Mouse (Mus musculus) liver, embryonic 13.5 days (tissue): ENCODE results near the gene Spaar. TPM values are rescaled to one million over a fixed set of nuclear protein-coding genes. Genes with fewer than 3 reads are reported as not detected.
"Not testable (repeated sequence)": the region's sequence is repeated elsewhere in the genome, so short reads cannot be mapped to it uniquely, and the experiment has no call there.

Experiments
- ATAC-seq: fragments of 200-750 bp; cut with Nextera tagmentation; 2 replicates; pipeline ENCODE4 v1.8.0; 2017; ENCODE audit warnings: low read depth, mild to moderate bottlenecking, moderate number of reproducible peaks, moderate library complexity
- DNase-seq: peaks from one replicate; pipeline ENCODE4 v3.0.0; 2022
- H3K27ac ChIP-seq: fragments of 300-500 bp; sonication (generic); 2 replicates; pipeline ENCODE4 v1.5.1; 2015; ENCODE audit warnings: moderate library complexity, mild to moderate bottlenecking, inconsistent platforms
- H3K27me3 ChIP-seq: fragments of 300-500 bp; sonication (generic); 2 replicates; pipeline ENCODE4 v1.6.1; 2015; ENCODE audit warnings: mild to moderate bottlenecking, inconsistent platforms
- H3K36me3 ChIP-seq: fragments of 300-500 bp; sonication (generic); 2 replicates; pipeline ENCODE4 v1.6.1; 2015; ENCODE audit warnings: mild to moderate bottlenecking, inconsistent platforms
- H3K4me1 ChIP-seq: fragments of 300-500 bp; sonication (generic); replicated peaks from 2 replicates; pipeline ENCODE4 v1.6.1; 2015; ENCODE audit warnings: inconsistent platforms
- H3K4me2 ChIP-seq: fragments of 300-500 bp; sonication (generic); 2 replicates; pipeline ENCODE4 v1.6.1; 2015; ENCODE audit warnings: inconsistent platforms, mild to moderate bottlenecking, moderate library complexity
- H3K4me3 ChIP-seq: fragments of 300-500 bp; sonication (generic); replicated peaks from 2 replicates; pipeline ENCODE4 v1.5.1; 2015; ENCODE audit warnings: mild to moderate bottlenecking, inconsistent platforms
- H3K9ac ChIP-seq: fragments of 300-500 bp; sonication (generic); 2 replicates; pipeline ENCODE4 v1.6.1; 2015; ENCODE audit warnings: mild to moderate bottlenecking, inconsistent platforms
- H3K9me3 ChIP-seq: fragments of 300-500 bp; sonication (generic); replicated peaks from 2 replicates; pipeline ENCODE4 v1.6.1; 2016; ENCODE audit warnings: inconsistent platforms
- WGBS: fragments of 180-500 bp; shearing (Covaris S2); methylation state at CpG from one replicate; pipeline ENCODE4 v1.1.7; 2015; ENCODE audit not compliant: insufficient replicate concordance; 5-methylcytosine and 5-hydroxymethylcytosine counted together
- polyA plus RNA-seq: library from polyadenylated mRNA; unstranded; fragments of >200 nt; fragmentation: Nextera tagmentation; extraction: Ambion mirVana; gene quantifications from 2 replicates; pipeline ENCODE4 v1.2.1, GENCODE M21; 2015

Spaar gene
- polyA plus RNA-seq, 1 experiment from 2014 or later, result not detected

- Histone ChIP-seq H3K4me3 (no peak overlapping the region), H3K4me2 (no peak overlapping the region), H3K9me3 (0 out of 2 replicates have a peak, but pooled peaks cover 4% of the 10 kb centered on the region), H3K36me3 (no peaks in the 10 kb centered on the region), H3K9ac (no peak overlapping the region), H3K27ac (no peak overlapping the region), H3K27me3 (no peaks in the 10 kb centered on the region), H3K4me1 (no peaks in the 10 kb centered on the region)
- ATAC-seq (no peak), DNase-seq (no peak)
- WGBS, result 76% methylated on average over 21 of the region's 21 CpGs
Measured at GRCm38 (mm10) chr4:43759571-43760418, 30.0 kb downstream of the Spaar start.

GRCm38 (mm10) chr4:43760460-43760859 lies 30.6 kb downstream of the Spaar start:
- no peak for ATAC-seq
- H3K9ac ChIP-seq, result no peak overlapping the region
- 66% methylated on average over 10 of the region's 10 CpGs for WGBS
- no peak overlapping the region for H3K27ac ChIP-seq
- H3K4me1 ChIP-seq, result no peaks in the 10 kb centered on the region
- 0 out of 2 replicates have a peak, but pooled peaks cover 4% of the 10 kb centered on the region for H3K9me3 ChIP-seq
- H3K4me2 ChIP-seq, result no peak overlapping the region
- no peak overlapping the region for H3K4me3 ChIP-seq
- H3K27me3 ChIP-seq, result no peaks in the 10 kb centered on the region
- no peaks in the 10 kb centered on the region for H3K36me3 ChIP-seq
- no peak for DNase-seq

GRCm38 (mm10) chr4:43761336-43761735 lies 31.5 kb downstream of the Spaar start:
- Histone ChIP-seq H3K27me3 (no peaks in the 10 kb centered on the region), H3K4me1 (no peaks in the 10 kb centered on the region), H3K4me3 (no peak overlapping the region), H3K9ac (no peak overlapping the region), H3K36me3 (no peaks in the 10 kb centered on the region), H3K4me2 (no peak overlapping the region), H3K9me3 (0 out of 2 replicates have a peak, but pooled peaks cover 4% of the 10 kb centered on the region), H3K27ac (no peak overlapping the region)
- WGBS, result 47% methylated on average over 2 of the region's 2 CpGs
- ATAC-seq, result no peak
- no peak for DNase-seq

GRCm38 (mm10) chr4:43763410-43763809 lies 33.6 kb downstream of the Spaar start:
- ATAC-seq, result no peak
- no peak overlapping the region for H3K4me2 ChIP-seq
- DNase-seq, result peak; percentile 5
- H3K4me3 ChIP-seq, result no peak overlapping the region
- H3K36me3 ChIP-seq, result no peaks in the 10 kb centered on the region
- 0 out of 2 replicates have a peak, but pooled peaks cover 4% of the 10 kb centered on the region for H3K9me3 ChIP-seq
- no peaks in the 10 kb centered on the region for H3K27me3 ChIP-seq
- H3K9ac ChIP-seq, result no peak overlapping the region
- no peak overlapping the region for H3K27ac ChIP-seq
- WGBS, result 18% methylated on average over 7 of the region's 7 CpGs
- no peaks in the 10 kb centered on the region for H3K4me1 ChIP-seq

GRCm38 (mm10) chr4:43768341-43768740 lies 38.5 kb downstream of the Spaar start:
- Histone ChIP-seq H3K27me3 (peaks cover 4% of the 10 kb centered on the region; the same call in 1 of the 2 replicates), H3K27ac (no peak overlapping the region), H3K9ac (no peak overlapping the region), H3K36me3 (no peaks in the 10 kb centered on the region), H3K4me1 (no peaks in the 10 kb centered on the region), H3K9me3 (0 out of 2 replicates have a peak, but pooled peaks cover 7% of the 10 kb centered on the region), H3K4me3 (no peak overlapping the region), H3K4me2 (no peak overlapping the region)
- DNase-seq (no peak), ATAC-seq (no peak)
- 72% methylated on average over 5 of the region's 5 CpGs for WGBS

- H3K9me3 ChIP-seq, result 0 out of 2 replicates have a peak, but pooled peaks cover 6% of the 10 kb centered on the region
- DNase-seq (no peak), ATAC-seq (no peak)
- WGBS, result 85% methylated on average over 2 of the region's 2 CpGs
- H3K4me1 ChIP-seq, result no peaks in the 10 kb centered on the region
- no peaks in the 10 kb centered on the region for H3K36me3 ChIP-seq
- H3K9ac ChIP-seq, result no peak overlapping the region
- H3K4me2 ChIP-seq, result no peak overlapping the region
- H3K4me3 ChIP-seq, result no peak overlapping the region
- peaks cover 4% of the 10 kb centered on the region; the same call in 1 of the 2 replicates for H3K27me3 ChIP-seq
- no peak overlapping the region for H3K27ac ChIP-seq
Measured at GRCm38 (mm10) chr4:43769374-43769773, 39.5 kb downstream of the Spaar start.

GRCm38 (mm10) chr4:43770909-43771308 lies 41.1 kb downstream of the Spaar start, which contains the start of gene Olfr159:
Gene Olfr159, minus strand, starts transcription at chr4:43771009.
- Histone ChIP-seq H3K9me3 (0 out of 2 replicates have a peak, but pooled peaks cover 3% of the 10 kb centered on the region), H3K9ac (no peak within 1 kb of the TSS), H3K36me3 (no peaks in the 10 kb centered on the region), H3K4me3 (no peak within 1 kb of the TSS), H3K4me2 (no peak within 1 kb of the TSS), H3K27me3 (peaks cover 4% of the 10 kb centered on the region; the same call in 1 of the 2 replicates), H3K4me1 (no peaks in the 10 kb centered on the region), H3K27ac (no peak within 1 kb of the TSS)
- DNase-seq, result no peak
- WGBS, result 60% methylated on average over 6 of the region's 6 CpGs
- no peak for ATAC-seq

- Histone ChIP-seq H3K4me3 (no peak overlapping the region), H3K4me1 (no peaks in the 10 kb centered on the region), H3K4me2 (no peak overlapping the region), H3K36me3 (no peaks in the 10 kb centered on the region), H3K9me3 (0 out of 2 replicates have a peak, but pooled peaks cover 3% of the 10 kb centered on the region), H3K27me3 (peaks cover 4% of the 10 kb centered on the region; the same call in 1 of the 2 replicates), H3K27ac (no peak overlapping the region), H3K9ac (no peak overlapping the region)
- 46% methylated on average over 6 of the region's 6 CpGs for WGBS
- ATAC-seq (no peak), DNase-seq (no peak)
Measured at GRCm38 (mm10) chr4:43771626-43772025, 41.8 kb downstream of the Spaar start.

- peaks cover 4% of the 10 kb centered on the region; the same call in 1 of the 2 replicates for H3K27me3 ChIP-seq
- ATAC-seq (no peak), DNase-seq (no peak)
- H3K4me3 ChIP-seq, result no peak overlapping the region
- no peak overlapping the region for H3K9ac ChIP-seq
- WGBS, result 15% methylated on average over 2 of the region's 2 CpGs
- no peaks in the 10 kb centered on the region for H3K36me3 ChIP-seq
- no peaks in the 10 kb centered on the region for H3K4me1 ChIP-seq
- 0 out of 2 replicates have a peak, but pooled peaks cover 3% of the 10 kb centered on the region for H3K9me3 ChIP-seq
- H3K27ac ChIP-seq, result no peak overlapping the region
- H3K4me2 ChIP-seq, result no peak overlapping the region
Measured at GRCm38 (mm10) chr4:43772304-43772703, 42.5 kb downstream of the Spaar start.

GRCm38 (mm10) chr4:43795296-43795695 lies 65.5 kb downstream of the Spaar start:
- Histone ChIP-seq H3K9ac (no peak overlapping the region), H3K36me3 (no peaks in the 10 kb centered on the region), H3K4me2 (no peak overlapping the region), H3K27ac (no peak overlapping the region), H3K27me3 (no peaks in the 10 kb centered on the region), H3K9me3 (no peaks in the 10 kb centered on the region), H3K4me1 (no peaks in the 10 kb centered on the region), H3K4me3 (no peak overlapping the region)
- DNase-seq (no peak), ATAC-seq (no peak)
- 63% methylated on average over 6 of the region's 6 CpGs for WGBS

GRCm38 (mm10) chr4:43795844-43796243 lies 66.0 kb downstream of the Spaar start:
- not testable (repeated sequence) for H3K4me2 ChIP-seq, H3K27ac ChIP-seq, DNase-seq, H3K4me1 ChIP-seq, H3K36me3 ChIP-seq, ATAC-seq, H3K9me3 ChIP-seq, H3K9ac ChIP-seq, H3K27me3 ChIP-seq, H3K4me3 ChIP-seq
- 68% methylated on average over 5 of the region's 5 CpGs for WGBS
